Mouse (Mus musculus): ENCODE data around the gene Rtl6.

DNA sequence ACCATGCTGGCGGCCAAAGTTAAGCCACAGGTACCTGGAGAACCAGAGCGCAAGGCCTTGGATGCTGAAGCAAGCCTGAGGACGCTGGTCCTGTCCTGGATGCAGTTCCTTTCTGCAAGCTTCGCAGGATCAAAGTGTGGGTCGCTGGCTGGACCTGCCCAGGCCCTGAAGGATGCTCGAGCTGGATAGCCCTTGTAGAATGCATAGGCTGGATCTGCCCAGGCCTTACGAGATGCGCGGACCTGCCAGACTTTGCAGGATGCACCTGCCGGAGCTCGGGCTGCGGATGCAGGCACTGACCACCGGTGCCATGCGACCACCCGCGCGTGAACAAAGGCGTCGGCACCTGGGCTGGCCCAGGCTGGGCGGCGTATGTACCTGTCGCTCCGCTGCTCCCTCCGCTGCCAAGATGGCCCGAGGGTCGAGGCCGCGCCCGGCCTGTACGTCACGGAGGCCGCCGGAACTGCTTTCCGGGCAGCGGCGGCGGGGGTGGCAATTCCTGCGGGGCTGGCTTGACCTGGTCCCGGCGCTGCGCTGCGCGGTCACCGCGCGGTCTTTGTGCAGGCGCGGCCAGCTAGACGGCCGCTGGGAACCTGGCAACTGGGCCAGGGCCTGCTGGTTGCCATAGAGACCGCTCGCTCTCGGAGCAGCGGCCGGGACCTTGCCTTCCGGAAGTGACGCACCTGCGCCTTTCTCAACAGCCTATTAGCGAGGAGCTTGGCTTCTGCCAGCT lies at the start of gene Rtl6:
- TF ChIP-seq GATA1 (IDR thresholded peaks at IDR 0.05; ENCODE audit: low read length) (no peak), TAL1 (IDR thresholded peaks at IDR 0.05; ENCODE audit: low read length) (no peak)
